Mouse (Mus musculus) retina, embryonic 14.5 days (tissue): ENCODE data around the gene Eef1a1.

Source experiments
- DNase-seq: peaks from one replicate; pipeline ENCODE4 v3.0.0-alpha.2; 2015; ENCODE audit warnings: low spot score

Eef1a1 gene

DNA sequence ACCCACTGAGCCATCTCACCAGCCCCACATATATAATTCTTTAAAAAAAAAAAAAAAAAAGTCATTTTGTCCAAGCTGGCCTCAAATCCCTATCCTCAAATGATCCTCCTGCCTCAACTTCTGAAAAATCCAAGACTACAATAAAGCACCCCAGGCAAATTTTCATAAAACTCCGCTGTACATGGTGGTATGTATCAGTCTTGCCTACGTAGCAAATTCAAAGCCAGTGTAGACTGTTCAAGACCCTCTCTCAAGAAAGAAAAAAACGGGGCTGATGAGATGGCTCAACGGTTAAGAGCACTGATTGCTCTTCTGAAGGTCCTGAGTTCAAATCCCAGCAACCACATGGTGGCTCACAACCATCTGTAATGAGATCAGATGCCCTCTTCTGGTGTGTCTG lies 13.1 kb downstream of the Eef1a1 start:
- DNase-seq, result no peak

DNA sequence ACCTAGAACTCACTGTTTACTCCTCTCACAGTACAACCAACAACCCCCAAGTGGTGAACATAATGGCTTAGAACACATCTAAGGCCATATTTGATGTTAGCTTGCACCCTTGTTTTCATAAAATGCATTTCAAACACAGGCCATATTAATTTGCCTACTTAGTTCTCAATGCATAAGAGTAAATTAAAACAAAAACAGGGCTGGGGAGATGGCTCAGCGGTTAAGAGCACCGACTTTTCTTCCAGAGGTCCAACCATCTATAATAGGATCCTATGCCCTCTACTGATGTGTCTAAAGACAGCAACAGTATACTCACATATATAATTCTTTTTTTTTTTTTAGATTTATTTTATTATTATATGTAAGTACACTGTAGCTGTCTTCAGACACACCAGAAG lies 13.6 kb downstream of the Eef1a1 start:
- no peak for DNase-seq

- DNase-seq, result no peak
Measured at GRCm38 (mm10) chr9:78474771-78475382, 14.1 kb downstream of the Eef1a1 start.

GRCm38 (mm10) chr9:78474270-78474669 lies 14.7 kb downstream of the Eef1a1 start:
- DNase-seq, result no peak

DNA sequence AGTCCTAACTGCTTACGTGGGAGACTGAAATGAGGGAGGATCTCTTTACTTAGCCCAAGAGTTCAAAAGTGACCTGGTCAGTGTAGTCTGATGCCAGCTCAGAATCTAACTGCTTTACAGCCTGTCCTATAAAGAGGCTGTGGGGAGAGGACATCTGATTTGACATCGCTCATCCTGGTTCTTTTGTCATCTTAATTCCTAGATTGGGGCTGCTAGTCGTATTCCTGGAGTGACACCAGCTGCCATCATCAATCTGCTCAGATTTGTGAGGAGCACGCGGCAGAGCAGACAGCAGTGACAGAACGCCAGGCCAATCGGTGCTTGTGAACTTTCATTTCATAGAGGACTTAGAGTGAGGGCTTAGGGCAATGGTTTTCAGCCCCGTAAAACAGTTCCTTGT lies 15.4 kb downstream of the Eef1a1 start:
- DNase-seq, result peak; percentile 27

GRCm38 (mm10) chr9:78465725-78466124 lies 23.2 kb downstream of the Eef1a1 start:
- DNase-seq, result no peak

- DNase-seq, result no peak
Measured at GRCm38 (mm10) chr9:78463337-78463736, 25.6 kb downstream of the Eef1a1 start.

- no peak for DNase-seq
Measured at GRCm38 (mm10) chr9:78457026-78457425, 31.9 kb downstream of the Eef1a1 start.

- DNase-seq, result no peak
Measured at GRCm38 (mm10) chr9:78451382-78451781, 37.6 kb downstream of the Eef1a1 start.

GRCm38 (mm10) chr9:78450404-78450803 lies 38.5 kb downstream of the Eef1a1 start:
- no peak for DNase-seq

- peak; percentile 95 for DNase-seq
Measured at GRCm38 (mm10) chr9:78447973-78448873, 40.7 kb downstream of the Eef1a1 start, which contains the start of the genes Mto1 and Gm17324. Gene Mto1 (plus strand): TSS chr9:78448208. Gene Gm17324 (minus strand): TSS chr9:78448786.

- DNase-seq, result no peak
Measured at GRCm38 (mm10) chr9:78447606-78447972, 41.4 kb downstream of the Eef1a1 start.

DNA sequence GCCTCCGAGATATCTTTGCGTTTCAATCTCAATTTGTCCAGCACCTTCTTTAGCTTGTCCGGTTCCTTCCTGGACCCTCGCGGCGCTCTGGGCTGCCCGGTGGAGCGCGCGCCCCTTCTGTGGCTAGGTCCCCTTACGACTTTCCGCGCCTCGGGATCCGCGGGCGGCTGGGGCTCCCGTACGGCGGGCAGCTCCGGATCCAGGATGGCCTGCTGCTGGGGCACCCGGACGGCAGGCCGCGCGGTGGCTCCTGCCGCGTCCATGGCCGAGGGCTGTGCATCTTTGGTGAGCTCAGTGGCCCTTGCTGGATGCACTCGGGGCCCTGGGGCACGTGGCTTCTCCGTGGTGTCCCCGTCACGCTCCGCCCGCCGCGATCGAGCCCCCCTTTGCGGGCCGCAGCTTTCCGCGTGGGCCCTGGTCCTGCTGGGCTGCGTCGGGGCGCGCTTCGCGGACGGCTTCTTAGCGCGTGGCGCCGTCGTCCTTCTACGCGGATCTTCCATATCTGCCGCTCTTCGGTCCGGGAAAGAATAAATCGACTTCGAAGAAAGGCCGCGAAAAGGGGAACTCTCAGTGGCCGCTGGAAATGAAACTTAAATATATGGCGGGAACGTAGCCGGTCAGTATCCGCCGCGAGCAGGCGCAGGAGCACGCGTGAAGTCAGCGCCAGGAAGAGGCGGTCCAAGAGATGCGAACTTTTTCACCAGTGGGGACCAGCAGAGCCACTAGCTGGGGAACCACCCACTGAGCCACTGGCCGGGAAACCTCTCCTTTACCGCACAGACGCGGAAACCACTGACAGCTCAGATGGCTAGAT lies 46.2 kb downstream of the Eef1a1 start, which contains the start of gene Cgas:
TSS of gene Cgas (minus strand) at position 659 of the 814 bp plus-strand sequence.
- peak; percentile 40 for DNase-seq

DNA sequence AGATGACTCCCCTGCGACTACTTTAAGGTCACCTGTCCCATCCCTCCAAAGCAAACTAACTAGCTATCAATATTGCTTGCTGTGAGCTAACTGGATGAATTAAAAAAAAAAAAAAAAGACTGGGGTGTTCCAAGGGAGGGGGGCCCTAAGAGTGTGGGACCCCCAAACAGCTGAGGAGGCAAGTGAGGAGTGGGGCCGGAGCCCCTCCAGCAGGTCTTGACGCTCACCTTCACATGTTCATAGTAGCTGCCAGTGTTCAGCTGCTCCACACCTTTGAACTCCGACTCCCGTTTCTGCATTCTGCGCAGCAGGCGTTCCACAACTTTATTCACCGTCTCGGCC lies 46.7 kb downstream of the Eef1a1 start:
- no peak for DNase-seq

GRCm38 (mm10) chr9:78439426-78439825 lies 49.5 kb downstream of the Eef1a1 start:
- DNase-seq, result no peak

DNA sequence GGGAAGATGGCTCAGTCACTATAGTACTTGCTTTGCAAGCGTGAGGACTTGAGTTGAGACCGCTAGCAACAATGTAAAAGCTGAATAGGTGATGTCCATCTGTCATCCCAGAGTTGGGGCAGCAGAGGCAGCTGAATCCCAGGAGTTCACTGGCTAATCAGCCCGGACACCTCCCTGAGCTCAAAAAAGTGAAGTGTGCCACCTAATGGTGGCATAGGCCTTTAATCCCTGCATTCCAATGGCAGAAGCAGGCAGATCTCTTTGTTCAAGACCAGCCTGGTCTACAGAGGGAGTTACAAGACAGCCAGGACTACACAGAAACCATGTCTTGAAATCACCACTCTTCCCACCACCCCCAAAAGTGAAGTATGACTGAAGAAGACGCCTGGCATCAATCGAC lies 56.5 kb downstream of the Eef1a1 start:
- no peak for DNase-seq

DNA sequence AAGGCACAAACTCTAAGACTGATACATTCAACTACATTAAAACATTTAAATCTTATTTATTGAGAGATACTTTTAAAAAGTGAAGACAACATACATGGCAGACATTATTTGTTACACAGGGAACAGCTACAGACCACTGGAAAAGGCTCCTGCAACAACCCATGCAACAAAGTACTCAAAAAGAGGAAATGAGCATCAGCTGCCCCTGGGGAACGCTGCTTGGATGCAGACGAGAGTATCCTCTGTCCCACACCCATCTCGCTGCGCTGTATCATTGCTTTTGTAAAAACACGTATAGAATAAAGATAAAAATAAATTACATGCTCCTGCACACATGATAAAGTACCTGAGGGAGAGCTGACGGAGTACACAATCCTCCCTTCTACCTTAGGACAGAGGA lies 58.5 kb downstream of the Eef1a1 start:
- DNase-seq, result no peak

GRCm38 (mm10) chr9:78429551-78429950 lies 59.4 kb downstream of the Eef1a1 start:
- no peak for DNase-seq

GRCm38 (mm10) chr9:78428870-78429432 lies 60.0 kb downstream of the Eef1a1 start:
- DNase-seq, result no peak
